Mouse (Mus musculus) intestine, embryonic 15.5 days (tissue): Measurements from ENCODE around the gene Hectd2. TPM values are rescaled to one million over a fixed set of nuclear protein-coding genes. Genes with fewer than 3 reads are reported as not detected.

Experiments
- ATAC-seq: fragments of 200-750 bp; cut with Nextera tagmentation; 2 replicates; pipeline ENCODE4 v1.8.0; 2017; ENCODE audit warnings: moderate TSS enrichment, moderate library complexity
- H3K27ac ChIP-seq: fragments of 300-500 bp; sonication (generic); 2 replicates; pipeline ENCODE4 v1.5.1; 2015; ENCODE audit warnings: mild to moderate bottlenecking, inconsistent platforms
- H3K27me3 ChIP-seq: fragments of 300-500 bp; sonication (generic); replicated peaks from 2 replicates; pipeline ENCODE4 v1.6.1; 2015; ENCODE audit warnings: inconsistent platforms
- H3K36me3 ChIP-seq: fragments of 300-500 bp; sonication (generic); 2 replicates; pipeline ENCODE4 v1.6.1; 2015; ENCODE audit warnings: inconsistent platforms
- H3K4me1 ChIP-seq: fragments of 300-500 bp; sonication (generic); replicated peaks from 2 replicates; pipeline ENCODE4 v1.6.1; 2015; ENCODE audit warnings: inconsistent platforms
- H3K4me2 ChIP-seq: fragments of 300-500 bp; sonication (generic); replicated peaks from 2 replicates; pipeline ENCODE4 v1.6.1; 2015; ENCODE audit warnings: mild to moderate bottlenecking, inconsistent platforms
- H3K4me3 ChIP-seq: fragments of 300-500 bp; sonication (generic); replicated peaks from 2 replicates; pipeline ENCODE4 v1.5.1; 2015; ENCODE audit warnings: inconsistent platforms
- H3K9ac ChIP-seq: fragments of 300-500 bp; sonication (generic); 2 replicates; pipeline ENCODE4 v1.6.1; 2015; ENCODE audit warnings: inconsistent platforms
- H3K9me3 ChIP-seq: fragments of 300-500 bp; sonication (generic); 2 replicates; pipeline ENCODE4 v1.6.1; 2016; ENCODE audit warnings: inconsistent platforms
- WGBS: fragments of 180-500 bp; shearing (Covaris S2); methylation state at CpG from one replicate; pipeline ENCODE4 v1.1.7; 2015; 5-methylcytosine and 5-hydroxymethylcytosine counted together
- polyA plus RNA-seq: library from polyadenylated mRNA; unstranded; fragments of >200 nt; fragmentation: Nextera tagmentation; extraction: Ambion mirVana; gene quantifications from 2 replicates; pipeline ENCODE4 v1.2.1, GENCODE M21; 2015

The Hectd2 gene
- 1.9 and 2.2 TPM in 2 replicates for polyA plus RNA-seq

DNA sequence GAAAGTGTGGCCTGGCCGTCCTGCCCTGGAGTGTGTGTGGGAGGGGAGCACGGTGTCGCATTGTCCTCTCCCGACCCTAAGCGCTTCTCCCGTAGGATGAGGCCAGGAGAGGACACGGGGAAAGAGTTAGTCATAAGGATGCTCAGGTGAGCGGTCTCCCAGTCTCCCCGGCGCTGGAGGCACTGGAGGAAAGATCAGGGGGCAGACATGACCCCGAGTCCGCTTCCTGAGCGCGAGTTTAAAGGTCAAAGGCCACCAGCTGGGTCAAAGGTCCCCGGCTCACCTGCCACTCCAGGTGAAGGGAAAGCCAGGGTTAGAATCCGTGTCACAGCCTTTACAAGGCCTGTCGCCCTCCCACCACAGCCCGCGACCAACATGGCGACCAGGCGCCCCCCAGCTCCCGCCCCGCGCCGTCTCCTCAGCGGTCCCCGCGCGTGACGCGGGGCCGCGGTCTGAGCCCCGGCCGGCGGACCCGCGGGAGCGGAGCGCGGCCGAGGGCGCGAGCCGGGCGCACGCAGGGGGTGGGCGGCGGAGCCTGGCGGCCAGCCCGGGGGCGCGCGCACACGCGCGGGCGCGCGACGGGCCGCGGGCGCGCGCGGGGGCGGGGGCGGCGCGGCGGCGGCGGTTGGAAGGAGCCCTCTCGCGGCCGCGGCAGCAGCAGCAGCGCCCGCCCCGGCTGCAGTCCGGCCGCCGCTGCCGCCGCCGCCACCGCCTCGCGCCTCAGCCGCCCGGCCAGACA, at the start of gene Hectd2:
Hectd2 (plus strand) TSS at position 594 of the 739 bp plus-strand sequence.
- Histone ChIP-seq H3K4me1 (0 out of 2 replicates have a peak, but pooled peaks cover 2% of the 10 kb centered on the region), H3K9me3 (no peaks in the 10 kb centered on the region), H3K4me2 (peak within 1 kb of the TSS; percentile 97), H3K27ac (peak within 1 kb of the TSS; percentile 73), H3K9ac (peak within 1 kb of the TSS; percentile 93), H3K4me3 (peak within 1 kb of the TSS; percentile 82), H3K36me3 (no peaks in the 10 kb centered on the region), H3K27me3 (no peaks in the 10 kb centered on the region)
- ATAC-seq: peak; percentile 94
- under 1% methylated on average over 51 of the region's 92 CpGs for WGBS

DNA sequence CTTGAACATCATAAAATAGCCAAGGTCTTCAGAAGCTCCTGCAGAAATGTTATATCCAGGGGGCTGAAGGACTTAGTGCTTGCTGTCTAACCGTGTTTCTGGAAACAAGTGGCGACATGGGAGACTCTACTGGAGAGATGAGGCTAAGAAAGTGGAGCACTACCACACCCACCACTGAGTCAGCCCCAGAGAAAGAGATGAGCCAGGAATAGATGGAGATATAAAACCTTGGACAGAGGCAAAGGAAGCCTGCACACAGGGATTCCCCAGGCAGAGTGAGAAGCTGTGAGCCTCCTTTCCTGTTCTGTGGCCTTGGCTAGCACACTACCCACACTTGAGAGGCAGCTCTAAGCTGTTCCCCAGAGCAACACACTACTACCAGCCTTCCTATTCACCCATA, 49.7 kb upstream of the Hectd2 start:
- no peaks in the 10 kb centered on the region for H3K9me3 ChIP-seq
- 92% methylated on average over 2 of the region's 2 CpGs for WGBS
- H3K27me3 ChIP-seq: no peaks in the 10 kb centered on the region
- H3K9ac ChIP-seq: no peak overlapping the region
- H3K4me2 ChIP-seq: no peak overlapping the region
- H3K27ac ChIP-seq: no peak overlapping the region
- ATAC-seq: no peak
- no peak overlapping the region for H3K4me3 ChIP-seq
- no peaks in the 10 kb centered on the region for H3K4me1 ChIP-seq
- no peaks in the 10 kb centered on the region for H3K36me3 ChIP-seq

DNA sequence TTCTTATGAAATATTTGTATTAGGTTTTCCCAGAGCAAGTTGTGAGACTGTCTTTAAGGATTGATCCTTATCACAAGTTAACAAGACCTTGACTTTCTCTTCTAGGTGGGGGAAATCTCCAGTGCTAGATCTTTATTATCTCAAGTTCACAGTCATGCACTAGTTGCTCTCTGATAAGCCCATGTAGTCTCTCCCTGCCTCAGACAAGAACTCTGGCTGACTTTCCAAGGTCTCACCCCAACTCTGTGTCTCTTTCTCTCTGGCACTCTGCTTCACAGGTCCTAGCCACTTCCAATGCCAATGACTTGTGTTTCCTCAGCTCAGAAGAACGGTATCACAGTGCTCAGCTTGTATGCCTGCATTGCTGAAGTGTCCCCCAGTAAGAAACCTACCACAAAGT, 43.1 kb upstream of the Hectd2 start:
- Histone ChIP-seq H3K27me3 (no peaks in the 10 kb centered on the region), H3K9ac (no peak overlapping the region), H3K4me2 (no peak overlapping the region), H3K9me3 (no peaks in the 10 kb centered on the region), H3K27ac (no peak overlapping the region), H3K4me3 (no peak overlapping the region), H3K36me3 (no peaks in the 10 kb centered on the region), H3K4me1 (no peaks in the 10 kb centered on the region)
- 77% methylated on average over 1 of the region's 1 CpGs for WGBS
- no peak for ATAC-seq

DNA sequence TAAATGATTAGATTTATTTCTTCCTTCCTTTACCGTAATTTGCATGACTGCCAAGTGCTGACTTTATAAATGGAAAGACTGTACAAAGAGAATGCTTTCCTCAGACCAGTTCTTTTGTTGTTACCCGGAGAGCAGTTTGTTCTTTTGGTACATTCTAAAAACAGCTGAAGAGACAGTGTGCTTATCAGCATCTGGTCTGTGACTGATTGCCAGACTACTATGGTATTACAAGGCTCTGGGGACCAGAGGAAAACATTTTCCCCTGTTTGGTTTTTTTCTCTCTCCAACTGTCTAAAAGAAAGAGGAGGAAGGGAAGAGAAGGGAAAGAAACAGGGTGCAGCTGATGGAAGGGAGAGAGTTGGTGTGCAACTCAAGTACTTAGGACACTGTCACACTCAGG, 36.0 kb upstream of the Hectd2 start:
- no peak overlapping the region for H3K4me2 ChIP-seq
- H3K27me3 ChIP-seq: no peaks in the 10 kb centered on the region
- no peak overlapping the region for H3K27ac ChIP-seq
- no peaks in the 10 kb centered on the region for H3K36me3 ChIP-seq
- H3K4me3 ChIP-seq: no peak overlapping the region
- ATAC-seq: no peak
- H3K4me1 ChIP-seq: no peaks in the 10 kb centered on the region
- H3K9ac ChIP-seq: no peak overlapping the region
- 58% methylated on average over 2 of the region's 2 CpGs for WGBS
- H3K9me3 ChIP-seq: no peaks in the 10 kb centered on the region

DNA sequence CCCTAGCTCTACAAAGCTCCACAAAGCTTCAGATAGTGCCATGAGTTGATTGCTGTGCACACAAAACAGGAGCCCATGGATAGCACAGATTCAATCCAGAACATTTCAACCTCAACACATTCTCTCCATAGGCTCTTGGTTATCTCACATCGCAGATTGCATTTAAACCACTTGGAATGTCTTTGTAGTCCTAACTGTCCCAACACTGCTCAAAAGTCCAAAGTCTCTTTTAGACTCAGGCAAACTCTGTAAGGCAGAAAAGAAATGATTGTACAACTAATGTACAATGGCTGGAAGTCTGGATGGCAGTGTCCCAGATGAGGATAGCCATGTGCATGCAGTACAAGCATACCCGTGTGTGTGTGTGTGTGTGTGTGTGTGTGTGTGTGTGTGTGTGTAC, 32.9 kb upstream of the Hectd2 start:
- Histone ChIP-seq H3K27me3 (no peaks in the 10 kb centered on the region), H3K4me2 (no peak overlapping the region), H3K36me3 (no peaks in the 10 kb centered on the region), H3K9ac (no peak overlapping the region), H3K4me1 (no peaks in the 10 kb centered on the region), H3K9me3 (no peaks in the 10 kb centered on the region), H3K4me3 (no peak overlapping the region), H3K27ac (no peak overlapping the region)
- ATAC-seq: no peak
- WGBS: 72% methylated on average over 2 of the region's 2 CpGs

DNA sequence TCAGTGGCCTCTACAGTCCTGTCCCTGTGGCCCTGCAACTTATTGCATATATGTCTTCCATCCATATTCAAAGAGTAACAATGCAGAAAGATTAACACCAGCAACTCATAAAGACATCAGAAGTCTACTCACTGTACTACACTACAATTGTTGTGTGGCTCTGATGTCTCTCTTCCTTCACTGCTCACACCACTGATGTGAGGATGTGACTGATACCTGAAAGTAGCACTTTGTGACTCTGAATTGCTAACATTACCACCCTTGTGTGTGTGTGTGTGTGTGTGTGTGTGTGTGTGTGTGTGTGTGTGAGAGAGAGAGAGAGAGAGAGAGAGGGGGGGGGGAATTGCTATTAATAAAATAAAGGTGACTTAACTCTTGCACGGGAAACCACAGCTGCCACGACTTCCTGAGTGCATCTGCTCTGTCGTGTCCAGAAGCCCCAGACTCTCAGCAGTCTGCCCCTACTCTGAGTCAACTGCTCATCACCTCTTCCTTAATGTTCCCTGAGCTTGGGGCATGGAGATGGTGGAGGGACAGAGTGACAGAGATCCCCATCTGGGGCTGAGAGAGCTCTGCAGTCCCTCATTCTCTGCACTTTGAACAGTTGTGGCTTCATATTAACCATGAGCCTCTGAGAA, 31.8 kb upstream of the Hectd2 start:
- Histone ChIP-seq H3K27me3 (no peaks in the 10 kb centered on the region), H3K4me1 (no peaks in the 10 kb centered on the region), H3K36me3 (no peaks in the 10 kb centered on the region), H3K4me2 (no peak overlapping the region), H3K27ac (no peak overlapping the region), H3K9ac (no peak overlapping the region), H3K4me3 (no peak overlapping the region), H3K9me3 (no peaks in the 10 kb centered on the region)
- 52% methylated on average over 3 of the region's 3 CpGs for WGBS
- ATAC-seq: no peak

DNA sequence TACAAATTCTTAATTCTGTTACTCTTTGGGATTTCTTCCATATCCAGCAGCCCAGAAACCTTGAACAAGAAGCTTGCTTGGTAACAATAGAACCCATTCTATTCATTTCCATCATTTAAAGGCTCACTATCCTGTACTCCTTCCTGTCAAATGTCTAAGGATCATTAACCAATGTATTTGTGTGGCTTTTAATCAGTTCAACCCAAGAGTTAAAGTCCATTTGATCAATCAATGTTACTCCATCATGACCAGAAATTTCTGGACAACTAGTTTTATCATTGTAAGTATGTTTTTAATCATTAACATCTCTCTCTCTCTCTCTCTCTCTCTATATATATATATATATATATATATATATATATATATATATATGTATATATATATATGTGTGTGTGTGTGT, 29.4 kb upstream of the Hectd2 start:
- Histone ChIP-seq H3K4me3 (no peak overlapping the region), H3K9me3 (no peaks in the 10 kb centered on the region), H3K4me1 (no peaks in the 10 kb centered on the region), H3K36me3 (no peaks in the 10 kb centered on the region), H3K9ac (no peak overlapping the region), H3K27me3 (no peaks in the 10 kb centered on the region), H3K4me2 (no peak overlapping the region), H3K27ac (no peak overlapping the region)
- no peak for ATAC-seq

DNA sequence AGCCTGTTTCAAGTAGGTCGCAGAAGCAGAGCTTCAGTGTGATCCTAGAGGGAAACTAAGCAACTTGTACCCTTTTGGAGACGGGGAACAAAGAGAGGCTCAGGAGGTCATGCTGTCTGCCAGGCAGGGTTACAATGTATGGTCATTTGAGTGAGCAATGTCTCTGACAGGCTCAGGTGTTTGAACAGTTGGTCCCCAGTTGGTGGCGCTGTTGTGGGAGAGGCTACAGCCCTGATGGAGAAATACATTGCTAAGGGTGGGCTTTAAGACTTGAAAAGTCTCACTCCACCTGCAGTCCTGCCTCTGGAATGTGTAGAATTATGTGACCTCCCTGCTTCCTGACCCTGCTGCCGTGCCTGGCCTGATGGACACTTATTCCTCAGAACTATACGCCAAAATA, 21.4 kb upstream of the Hectd2 start:
- no peaks in the 10 kb centered on the region for H3K9me3 ChIP-seq
- WGBS: 68% methylated on average over 5 of the region's 5 CpGs

DNA sequence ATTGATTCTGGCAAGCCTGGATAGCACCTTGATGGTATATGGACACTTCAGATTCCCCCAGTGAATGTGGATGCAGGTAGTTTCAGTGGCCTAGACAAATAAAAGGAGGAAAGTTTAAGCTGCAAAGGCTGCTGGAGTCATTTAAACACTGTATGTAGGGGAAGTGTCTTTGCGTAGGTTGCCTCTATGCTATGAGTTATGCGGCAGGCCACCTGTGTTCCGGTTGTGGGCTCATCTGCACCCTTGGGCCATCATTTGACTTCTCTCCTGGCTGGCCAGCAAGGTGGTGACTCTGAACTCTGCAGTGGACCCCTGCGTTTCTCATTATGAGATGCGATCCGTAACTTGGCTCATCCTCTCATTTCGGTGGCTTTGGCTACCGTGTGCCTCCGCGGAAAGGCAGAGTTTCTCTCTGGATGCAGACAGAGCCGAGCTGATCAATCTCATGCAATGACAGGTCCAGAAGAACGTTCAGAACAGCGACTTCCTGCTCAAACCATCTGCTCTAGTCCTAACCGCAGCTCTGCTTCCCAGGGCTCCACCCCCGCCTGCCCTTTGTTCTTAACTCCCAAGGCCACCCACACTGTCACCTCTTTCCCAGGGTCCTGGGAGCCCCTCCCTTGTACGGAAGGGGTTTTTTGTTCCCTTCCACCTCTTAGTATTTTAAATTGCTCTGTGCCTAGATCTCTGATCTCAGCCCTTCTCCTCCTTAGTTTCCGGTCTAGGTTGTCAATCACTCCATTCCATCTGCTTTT, 20.3 kb upstream of the Hectd2 start:
- peak overlapping the region; percentile 1 for H3K27ac ChIP-seq
- ATAC-seq: peak; percentile 74
- WGBS: 31% methylated on average over 17 of the region's 17 CpGs

More for the DNA sequence above, 21.4 kb upstream of the Hectd2 start:
- H3K36me3 ChIP-seq: no peaks in the 10 kb centered on the region
- no peak overlapping the region for H3K27ac ChIP-seq
- H3K4me3 ChIP-seq: no peak overlapping the region
- ATAC-seq: no peak
- H3K4me2 ChIP-seq: no peak overlapping the region
- no peaks in the 10 kb centered on the region for H3K27me3 ChIP-seq
- H3K9ac ChIP-seq: no peak overlapping the region
- H3K4me1 ChIP-seq: peaks cover 10% of the 10 kb centered on the region

DNA sequence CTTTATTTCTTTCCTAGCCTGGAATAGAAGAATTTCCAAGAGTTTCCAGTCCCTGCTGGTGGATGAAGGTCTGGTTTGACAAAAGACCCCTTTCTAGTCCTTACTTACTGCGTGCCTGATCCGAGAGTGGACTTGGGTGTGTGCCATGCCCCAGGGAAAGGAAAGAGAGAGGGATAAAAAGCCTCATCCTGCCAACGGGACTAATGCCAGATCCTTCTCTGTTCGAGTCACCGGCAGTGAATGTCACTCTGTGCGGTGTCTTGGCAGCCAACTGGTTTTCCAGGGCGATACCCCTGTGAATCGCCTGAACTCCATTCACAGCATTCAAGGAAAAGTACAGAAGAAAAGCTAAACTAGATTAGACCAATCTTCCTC, 19.7 kb upstream of the Hectd2 start:
- Histone ChIP-seq H3K36me3 (no peaks in the 10 kb centered on the region), H3K4me1 (peaks cover 10% of the 10 kb centered on the region), H3K4me2 (peak overlapping the region; percentile 48), H3K4me3 (no peak overlapping the region), H3K9me3 (no peaks in the 10 kb centered on the region), H3K27me3 (no peaks in the 10 kb centered on the region), H3K27ac (no peak overlapping the region), H3K9ac (no peak overlapping the region)
- WGBS: 47% methylated on average over 8 of the region's 8 CpGs
- peak; percentile 24; the same call in 1 of the 2 replicates for ATAC-seq

More for the DNA sequence above, 20.3 kb upstream of the Hectd2 start:
- peak overlapping the region; percentile 48 for H3K4me2 ChIP-seq
- no peaks in the 10 kb centered on the region for H3K36me3 ChIP-seq
- no peaks in the 10 kb centered on the region for H3K9me3 ChIP-seq
- no peak overlapping the region for H3K4me3 ChIP-seq
- H3K27me3 ChIP-seq: no peaks in the 10 kb centered on the region
- peaks cover 10% of the 10 kb centered on the region for H3K4me1 ChIP-seq
- no peak overlapping the region for H3K9ac ChIP-seq

DNA sequence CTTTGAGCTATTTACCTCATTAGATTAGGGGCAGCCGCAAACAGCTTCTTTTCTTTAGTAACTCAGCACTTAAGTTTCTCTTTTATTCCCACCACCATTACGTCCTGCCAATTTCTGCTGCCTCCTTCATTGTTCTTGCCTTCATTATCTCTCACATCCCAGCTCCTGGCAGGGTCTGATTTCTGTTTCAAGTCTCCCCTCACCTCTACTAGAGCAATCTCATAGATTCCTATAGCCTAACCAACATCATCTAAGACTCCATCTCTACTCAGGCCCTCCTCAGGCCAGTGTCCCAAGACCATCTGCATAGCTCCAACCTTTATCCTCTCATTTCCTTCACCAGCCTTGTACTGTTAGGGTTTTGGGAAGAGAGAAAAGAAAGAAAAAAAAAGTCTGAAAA, 19.3 kb upstream of the Hectd2 start:
- ATAC-seq: no peak
- H3K9me3 ChIP-seq: no peaks in the 10 kb centered on the region
- H3K27ac ChIP-seq: no peak overlapping the region
- no peak overlapping the region for H3K4me2 ChIP-seq
- H3K36me3 ChIP-seq: no peaks in the 10 kb centered on the region
- H3K9ac ChIP-seq: no peak overlapping the region
- H3K4me3 ChIP-seq: no peak overlapping the region
- H3K27me3 ChIP-seq: no peaks in the 10 kb centered on the region
- H3K4me1 ChIP-seq: peaks cover 10% of the 10 kb centered on the region
- 72% methylated on average over 2 of the region's 2 CpGs for WGBS

DNA sequence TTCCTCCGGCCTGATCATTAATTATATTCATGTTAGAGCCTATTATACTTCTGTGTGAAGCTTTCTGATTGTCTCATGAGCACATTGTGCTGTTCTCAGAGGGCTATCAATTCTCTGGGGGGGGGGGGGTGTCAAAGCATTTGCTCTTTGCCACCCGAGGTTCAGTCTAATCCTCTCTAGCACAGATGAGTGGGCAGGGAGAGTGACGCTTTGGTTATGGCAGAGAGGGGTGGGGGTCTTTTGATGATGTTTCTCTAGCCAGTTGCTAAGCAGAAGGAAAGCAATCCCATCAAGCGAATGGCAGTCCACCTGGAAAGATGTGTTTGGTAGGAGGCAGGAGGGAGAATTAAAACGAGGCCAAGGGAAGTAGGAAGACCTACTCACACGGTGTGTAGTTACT, 18.6 kb upstream of the Hectd2 start:
- no peak overlapping the region for H3K4me3 ChIP-seq
- no peaks in the 10 kb centered on the region for H3K9me3 ChIP-seq
- H3K27ac ChIP-seq: no peak overlapping the region
- ATAC-seq: peak; percentile 30; the same call in 1 of the 2 replicates
- H3K4me2 ChIP-seq: no peak overlapping the region
- no peak overlapping the region for H3K9ac ChIP-seq
- H3K4me1 ChIP-seq: peaks cover 10% of the 10 kb centered on the region
- H3K36me3 ChIP-seq: no peaks in the 10 kb centered on the region
- WGBS: 37% methylated on average over 6 of the region's 6 CpGs
- H3K27me3 ChIP-seq: no peaks in the 10 kb centered on the region
